In the genomic region with DNA sequence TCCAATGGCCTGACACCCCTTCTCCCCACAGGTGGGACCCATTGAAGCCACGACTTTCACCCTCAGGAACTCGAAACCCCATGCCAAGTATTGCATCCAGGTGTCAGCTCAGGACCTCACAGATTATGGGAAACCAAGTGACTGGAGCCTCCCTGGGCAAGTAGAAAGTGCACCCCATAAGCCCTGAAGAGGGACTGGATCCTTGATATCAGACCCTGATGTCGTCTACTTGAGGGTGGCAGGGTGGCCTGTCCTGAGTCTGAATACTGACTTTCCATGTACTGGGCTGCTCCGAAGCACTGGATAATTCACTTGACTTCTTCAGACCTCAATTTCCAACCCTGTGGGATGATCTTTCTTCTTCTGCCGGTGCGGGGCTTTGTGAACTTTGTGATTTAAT, we compare ENCODE assay signal across 9 mouse cellular contexts. TPM values are rescaled to one million over a fixed set of nuclear protein-coding genes. Genes with fewer than 3 reads are reported as not detected.
DNase-seq lines count a peak whose midpoint lies in the region; ATAC-seq and TF ChIP-seq lines count a peak whose summit lies in the region.
"Had no signal": no experiment of that assay in that cellular context is flagged by ENCODE, and none has a peak within 500 bp of the region (broad histone marks: within the 10 kb centered on the region; RNA-seq: fewer than 3 reads in every experiment).

No protein-coding gene starts in this region.

- H3K4me2 ChIP-seq in heart, embryonic 11.5 days, result peak overlapping the region; percentile 78
- H3K4me2 ChIP-seq in limb, embryonic 15.5 days, result peak overlapping the region; percentile 76
- peak overlapping the region; percentile 59 for H3K4me2 ChIP-seq in stomach, postnatal 0 days (replicated peaks; ENCODE audit: low read depth)

- no peak for DNase-seq in heart, adult 18-20 months
- peak; percentile 2 for DNase-seq in urinary bladder, postnatal 14 days (ENCODE audit: low spot score)
- DNase-seq in urinary bladder, adult 18-20 months (ENCODE audit: low spot score in 2 of 2), result no peak
- DNase-seq in stomach, postnatal 0 days (ENCODE audit: low spot score), result no peak
- DNase-seq in gastrocnemius, adult 18-20 months (ENCODE audit: low spot score), result no peak

- WGBS in heart, embryonic 11.5 days (ENCODE audit: insufficient replicate concordance), result 41% methylated on average over 6 of the region's 6 CpGs
- WGBS in limb, embryonic 15.5 days, result 32% methylated on average over 6 of the region's 6 CpGs
- WGBS in stomach, postnatal 0 days, result 32% methylated on average over 6 of the region's 6 CpGs

- TF ChIP-seq EP300 in stomach, postnatal 0 days (optimal IDR thresholded peaks at IDR 0.05), result no peak

- ATAC-seq in heart, embryonic 11.5 days (replicated peaks; ENCODE audit: insufficient number of reproducible peaks, low FRiP score, low TSS enrichment), result no peak
- ATAC-seq in limb, embryonic 15.5 days (ENCODE audit: insufficient number of reproducible peaks, low FRiP score, low TSS enrichment, low read depth), result no peak
- no peak for ATAC-seq in stomach, postnatal 0 days (ENCODE audit: low FRiP score, low TSS enrichment)
- no peak for ATAC-seq in monocyte, adult 5-6 weeks (replicated peaks; ENCODE audit: insufficient number of reproducible peaks, low FRiP score, low TSS enrichment, poor library complexity, severe bottlenecking)

- peak overlapping the region; percentile 46 for H3K4me3 ChIP-seq in heart, embryonic 11.5 days (ENCODE audit: low read depth, low read length)
- H3K4me3 ChIP-seq in limb, embryonic 15.5 days, result peak overlapping the region; percentile 47
- H3K4me3 ChIP-seq in stomach, postnatal 0 days (ENCODE audit: low read depth, low read length), result peak overlapping the region; percentile 35
- H3K4me3 ChIP-seq: myocyte had no signal

- peaks cover 21% of the 10 kb centered on the region for H3K27me3 ChIP-seq in heart, embryonic 11.5 days (ENCODE audit: control insufficient read depth, insufficient read depth, low read length)
- H3K27me3 ChIP-seq in limb, embryonic 15.5 days, result peaks cover 15% of the 10 kb centered on the region
- no peaks in the 10 kb centered on the region for H3K27me3 ChIP-seq in stomach, postnatal 0 days (ENCODE audit: control insufficient read depth, insufficient read depth, low read length)

- H3K9me3 ChIP-seq in heart, embryonic 11.5 days (replicated peaks; ENCODE audit: control insufficient read depth, low read length), result no peaks in the 10 kb centered on the region
- no peaks in the 10 kb centered on the region for H3K9me3 ChIP-seq in limb, embryonic 15.5 days
- H3K9me3 ChIP-seq in stomach, postnatal 0 days (ENCODE audit: control insufficient read depth, low read length), result no peaks in the 10 kb centered on the region

- TF ChIP-seq CTCF in stomach, postnatal 0 days (IDR thresholded peaks at IDR 0.05; ENCODE audit: low read depth), result no peak

- peaks cover 13% of the 10 kb centered on the region for H3K4me1 ChIP-seq in heart, embryonic 11.5 days (ENCODE audit: control insufficient read depth, insufficient read depth, low read length)
- H3K4me1 ChIP-seq in limb, embryonic 15.5 days, result peaks cover 27% of the 10 kb centered on the region
- 0 out of 2 replicates have a peak, but pooled peaks cover 4% of the 10 kb centered on the region for H3K4me1 ChIP-seq in stomach, postnatal 0 days (replicated peaks; ENCODE audit: control insufficient read depth, insufficient read depth)

- peak overlapping the region; percentile 46; the same call in 1 of the 2 replicates for H3K9ac ChIP-seq in heart, embryonic 11.5 days (ENCODE audit: low read depth, low read length)
- H3K9ac ChIP-seq in limb, embryonic 15.5 days, result no peak overlapping the region
- no peak overlapping the region for H3K9ac ChIP-seq in stomach, postnatal 0 days (ENCODE audit: low read length)

- no peak overlapping the region for H3K27ac ChIP-seq in heart, embryonic 11.5 days (ENCODE audit: low read depth, low read length)
- H3K27ac ChIP-seq in limb, embryonic 15.5 days, result no peak overlapping the region
- H3K27ac ChIP-seq in stomach, postnatal 0 days (replicated peaks), result no peak overlapping the region

- no peaks in the 10 kb centered on the region for H3K36me3 ChIP-seq in heart, embryonic 11.5 days (ENCODE audit: control insufficient read depth, insufficient read depth, low read length)
- peaks cover 9% of the 10 kb centered on the region for H3K36me3 ChIP-seq in limb, embryonic 15.5 days
- no peaks in the 10 kb centered on the region for H3K36me3 ChIP-seq in stomach, postnatal 0 days (ENCODE audit: control insufficient read depth, insufficient read depth, low read length)

RNA-seq across cellular contexts. Expression of gene Yju2, which starts 2.3 kb away (rescaled TPM):
- polyA plus RNA-seq in heart, embryonic 11.5 days (2014; fragmentation: Nextera tagmentation; extraction: Ambion mirVana), result 15.5 and 18.1 TPM in 2 replicates
- total RNA-seq in heart, adult 18-20 months (2021), result 1 to 10 TPM; 7.5 to 8.6 TPM
- 21.7 and 22.1 TPM in 2 replicates for polyA plus RNA-seq in limb, embryonic 15.5 days (2015; fragmentation: Nextera tagmentation; extraction: Ambion mirVana)
- 12.5 and 12.6 TPM in 2 replicates for polyA plus RNA-seq in stomach, postnatal 0 days (2015; fragmentation: Nextera tagmentation; extraction: Ambion mirVana)
- total RNA-seq in monocyte, adult 5-6 weeks (2017), result 14.7 to 16.4 TPM (median 16.4 TPM) in 3 replicates
- total RNA-seq in gastrocnemius, adult 18-20 months (2021), result 1 to 10 TPM; 7.4 to 8.0 TPM

RNA-seq across cellular contexts. Expression of gene Ebi3, which starts 4.2 kb away (rescaled TPM):
- polyA plus RNA-seq in heart, embryonic 11.5 days (2014; fragmentation: Nextera tagmentation; extraction: Ambion mirVana), result 0.19 and 0.20 TPM in 2 replicates
- 1 to 10 TPM in 1 of 2 experiments, under 1 TPM in 1; 0.69 to 1.1 TPM for total RNA-seq in heart, adult 18-20 months (2021)
- polyA plus RNA-seq in limb, embryonic 15.5 days (2015; fragmentation: Nextera tagmentation; extraction: Ambion mirVana), result 3.3 and 3.8 TPM in 2 replicates
- polyA plus RNA-seq in stomach, postnatal 0 days (2015; fragmentation: Nextera tagmentation; extraction: Ambion mirVana), result 2.7 and 3.1 TPM in 2 replicates
- total RNA-seq in monocyte, adult 5-6 weeks (2017), result 22.4 to 32.2 TPM (median 26.5 TPM) in 3 replicates
- under 1 TPM; 0.27 to 0.38 TPM for total RNA-seq in gastrocnemius, adult 18-20 months (2021)
- polyA plus RNA-seq: myocyte had no signal

RNA-seq across cellular contexts. Expression of gene Zfp119b, which starts 7.3 kb away (rescaled TPM):
- polyA plus RNA-seq in heart, embryonic 11.5 days (2014; fragmentation: Nextera tagmentation; extraction: Ambion mirVana), result 3.6 and 4.1 TPM in 2 replicates
- total RNA-seq in heart, adult 18-20 months (2021), result 1 to 10 TPM; 2.4 TPM
- polyA plus RNA-seq in limb, embryonic 15.5 days (2015; fragmentation: Nextera tagmentation; extraction: Ambion mirVana), result 6.9 and 9.1 TPM in 2 replicates
- polyA plus RNA-seq in stomach, postnatal 0 days (2015; fragmentation: Nextera tagmentation; extraction: Ambion mirVana), result 4.9 and 5.8 TPM in 2 replicates
- total RNA-seq in monocyte, adult 5-6 weeks (2017), result 8.4 to 18.6 TPM (median 15.6 TPM) in 3 replicates
- 1 to 10 TPM; 3.0 to 3.2 TPM for total RNA-seq in gastrocnemius, adult 18-20 months (2021)

RNA-seq across cellular contexts. Expression of gene Shd, which starts 13.7 kb away (rescaled TPM):
- polyA plus RNA-seq in heart, embryonic 11.5 days (2014; fragmentation: Nextera tagmentation; extraction: Ambion mirVana), result 10.8 and 11.9 TPM in 2 replicates
- 1 to 10 TPM; 1.1 to 1.9 TPM for total RNA-seq in heart, adult 18-20 months (2021)
- polyA plus RNA-seq in limb, embryonic 15.5 days (2015; fragmentation: Nextera tagmentation; extraction: Ambion mirVana), result 19.9 and 21.4 TPM in 2 replicates
- polyA plus RNA-seq in stomach, postnatal 0 days (2015; fragmentation: Nextera tagmentation; extraction: Ambion mirVana), result 3.2 and 3.4 TPM in 2 replicates
- not detected in 3 replicates for total RNA-seq in monocyte, adult 5-6 weeks (2017)
- under 1 TPM in 1 of 2 experiments, not detected in 1; 0.34 TPM for total RNA-seq in gastrocnemius, adult 18-20 months (2021)

RNA-seq across cellular contexts. Expression of gene Fsd1, which starts 29.7 kb away (rescaled TPM):
- polyA plus RNA-seq in heart, embryonic 11.5 days (2014; fragmentation: Nextera tagmentation; extraction: Ambion mirVana), result 5.0 and 5.2 TPM in 2 replicates
- total RNA-seq in heart, adult 18-20 months (2021), result not detected
- polyA plus RNA-seq in limb, embryonic 15.5 days (2015; fragmentation: Nextera tagmentation; extraction: Ambion mirVana), result 12.6 and 18.3 TPM in 2 replicates
- 2.7 and 3.5 TPM in 2 replicates for polyA plus RNA-seq in stomach, postnatal 0 days (2015; fragmentation: Nextera tagmentation; extraction: Ambion mirVana)
- total RNA-seq in monocyte, adult 5-6 weeks (2017), result not detected in 3 replicates
- not detected for total RNA-seq in gastrocnemius, adult 18-20 months (2021)

Comparison
In these comparisons a context has a peak if more than half of its experiments do, and no peak if none do; other contexts are left out.
1. RNA of gene Ebi3, which starts 4.2 kb away (total RNA-seq): 22.4 to 32.2 TPM in monocyte, adult 5-6 weeks; 0.69 to 1.1 TPM in heart, adult 18-20 months and 0.27 to 0.38 TPM in gastrocnemius, adult 18-20 months; every median in the first group is over 10 times any median in the second.
2. Peak in every context shown above with its lines, with median percentiles within 50 percentile points of each other: H3K4me2 ChIP-seq and H3K4me3 ChIP-seq.